Mouse (Mus musculus): ENCODE results near the gene Pyurf. TPM values are rescaled to one million over a fixed set of nuclear protein-coding genes. Genes with fewer than 3 reads are reported as not detected.

Pyurf gene
- 20.1 and 22.0 TPM in 2 replicates for total RNA-seq (2017)

- peak; percentile 97 to 98 for ATAC-seq (replicated peaks in 1 of 2; ENCODE audit: insufficient read depth in 1 of 2, low FRiP score in 2 of 2, low TSS enrichment in 1 of 2, low read depth in 1 of 2, poor library complexity in 2 of 2, severe bottlenecking in 2 of 2)
Measured at GRCm38 (mm10) chr6:57691467-57692261, at the start of gene Pyurf. Gene Pyurf (minus strand): TSS chr6:57692078.

GRCm38 (mm10) chr6:57721347-57721746 lies 29.5 kb upstream of the Pyurf start:
- no peak for ATAC-seq (replicated peaks in 1 of 2; ENCODE audit: insufficient read depth in 1 of 2, low FRiP score in 2 of 2, low TSS enrichment in 1 of 2, low read depth in 1 of 2, poor library complexity in 2 of 2, severe bottlenecking in 2 of 2)

GRCm38 (mm10) chr6:57711726-57712125 lies 19.8 kb upstream of the Pyurf start:
- peak; percentile 84 to 87 for ATAC-seq (replicated peaks in 1 of 2; ENCODE audit: insufficient read depth in 1 of 2, low FRiP score in 2 of 2, low TSS enrichment in 1 of 2, low read depth in 1 of 2, poor library complexity in 2 of 2, severe bottlenecking in 2 of 2)

DNA sequence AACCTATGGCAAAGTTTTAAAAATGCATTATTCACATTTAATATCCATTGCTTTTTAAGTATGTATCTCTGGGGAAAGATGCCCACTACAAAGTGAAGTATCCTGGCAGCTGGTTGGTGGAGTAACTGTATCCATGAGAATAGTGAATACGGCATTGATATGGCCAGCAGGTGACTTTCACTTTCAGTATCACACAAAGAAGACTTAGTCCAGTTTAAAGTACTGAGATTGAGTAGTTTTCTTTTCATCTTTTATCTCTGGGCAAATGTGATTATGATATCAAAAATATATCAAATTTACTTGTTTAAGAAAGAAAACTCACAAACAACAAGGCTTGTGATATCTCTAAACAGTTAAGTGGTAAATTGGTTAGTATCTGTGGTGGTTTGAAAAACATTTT lies 14.8 kb upstream of the Pyurf start:
- ATAC-seq (replicated peaks in 1 of 2; ENCODE audit: insufficient read depth in 1 of 2, low FRiP score in 2 of 2, low TSS enrichment in 1 of 2, low read depth in 1 of 2, poor library complexity in 2 of 2, severe bottlenecking in 2 of 2) = peak in 1 of 2 experiments; percentile 37; a peak in 1 of 4 replicates

- no peak for ATAC-seq (replicated peaks in 1 of 2; ENCODE audit: insufficient read depth in 1 of 2, low FRiP score in 2 of 2, low TSS enrichment in 1 of 2, low read depth in 1 of 2, poor library complexity in 2 of 2, severe bottlenecking in 2 of 2)
Measured at GRCm38 (mm10) chr6:57703703-57704102, 11.8 kb upstream of the Pyurf start.

- ATAC-seq (replicated peaks in 1 of 2; ENCODE audit: insufficient read depth in 1 of 2, low FRiP score in 2 of 2, low TSS enrichment in 1 of 2, low read depth in 1 of 2, poor library complexity in 2 of 2, severe bottlenecking in 2 of 2) = peak; percentile 97 to 98
Measured at GRCm38 (mm10) chr6:57702743-57703499, 11.0 kb upstream of the Pyurf start.

DNA sequence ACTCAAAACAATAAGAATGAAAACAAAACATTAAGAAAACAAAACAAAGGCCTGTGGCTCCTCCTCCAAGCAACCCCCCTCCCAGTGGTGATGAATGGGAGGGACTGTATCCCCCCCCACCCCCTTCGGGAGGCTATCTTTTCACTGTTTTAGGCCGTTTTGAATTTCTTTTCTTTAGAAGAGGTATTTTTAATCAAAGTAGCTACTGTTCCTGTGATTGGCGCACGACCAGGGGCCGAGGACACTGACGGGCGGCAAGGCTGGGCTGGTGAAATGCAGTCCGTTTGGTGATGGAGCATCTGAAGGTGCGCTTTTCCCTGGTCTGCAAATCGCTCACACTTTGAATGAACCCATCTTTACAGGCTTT lies 10.5 kb upstream of the Pyurf start, which contains the start of gene Lancl2:
TSS of gene Lancl2 (plus strand) at position 165 of the 367 bp plus-strand sequence.
- peak; percentile 2 to 9; a peak in 2 of 4 replicates for ATAC-seq (replicated peaks in 1 of 2; ENCODE audit: insufficient read depth in 1 of 2, low FRiP score in 2 of 2, low TSS enrichment in 1 of 2, low read depth in 1 of 2, poor library complexity in 2 of 2, severe bottlenecking in 2 of 2)

DNA sequence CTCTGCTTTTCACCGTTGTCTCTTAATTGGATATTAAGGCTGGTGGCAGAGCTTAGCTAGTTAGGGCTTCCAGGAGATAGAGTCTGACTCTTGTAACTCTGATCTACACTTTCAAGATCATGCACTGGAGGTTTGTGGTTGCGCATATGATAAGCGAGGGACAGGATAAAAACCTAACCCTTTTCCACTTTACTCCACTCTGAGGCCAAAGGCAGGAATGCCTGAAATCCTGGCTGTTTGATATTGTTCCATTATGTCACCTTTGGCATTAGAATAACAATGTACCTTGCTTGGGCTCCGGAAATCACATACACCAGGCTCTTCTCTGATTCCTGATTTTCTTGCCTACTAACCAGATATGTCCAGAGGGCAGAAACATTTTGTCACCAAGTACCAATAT lies 9.8 kb upstream of the Pyurf start:
- ATAC-seq (replicated peaks in 1 of 2; ENCODE audit: insufficient read depth in 1 of 2, low FRiP score in 2 of 2, low TSS enrichment in 1 of 2, low read depth in 1 of 2, poor library complexity in 2 of 2, severe bottlenecking in 2 of 2) = no peak

DNA sequence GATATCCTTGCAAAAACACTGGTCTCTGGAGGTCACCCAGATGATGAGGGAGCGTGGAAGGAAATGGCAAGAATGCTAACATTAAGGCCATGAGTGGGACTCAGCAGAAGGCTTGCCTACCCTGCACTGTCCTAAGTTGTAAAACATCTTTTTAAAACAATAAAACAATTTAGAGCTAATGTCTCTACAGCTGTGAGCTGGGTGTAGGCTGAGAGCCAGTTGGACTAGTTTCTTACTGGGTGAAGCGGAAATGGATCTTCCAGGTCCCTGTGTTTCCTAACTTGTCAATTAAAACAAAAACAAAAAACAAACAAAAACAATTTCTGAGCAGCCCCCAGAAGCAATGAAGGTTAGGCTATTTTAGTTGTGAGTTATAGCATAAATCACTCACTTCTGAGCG lies 1.2 kb upstream of the Pyurf start:
- ATAC-seq (replicated peaks in 1 of 2; ENCODE audit: insufficient read depth in 1 of 2, low FRiP score in 2 of 2, low TSS enrichment in 1 of 2, low read depth in 1 of 2, poor library complexity in 2 of 2, severe bottlenecking in 2 of 2) = no peak

DNA sequence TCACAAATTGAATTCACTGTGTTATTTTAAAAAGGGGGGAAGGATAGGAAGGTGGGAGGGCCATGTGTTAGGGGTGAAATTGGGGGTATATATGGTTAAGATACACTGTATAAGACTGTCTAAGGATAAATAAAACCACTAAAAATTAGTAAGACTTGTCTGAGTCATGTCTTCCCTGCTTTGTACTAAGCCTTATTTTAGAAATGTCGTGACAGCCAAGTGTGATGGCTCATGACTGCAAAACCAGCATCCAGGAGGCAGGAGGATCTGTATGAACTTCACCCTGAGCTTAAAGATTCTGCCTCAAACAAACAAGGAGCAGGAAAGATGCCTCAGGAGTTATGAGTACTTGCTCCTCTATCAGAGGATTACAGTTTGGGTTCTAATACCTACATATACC lies 7.7 kb downstream of the Pyurf start:
- no peak for ATAC-seq (replicated peaks in 1 of 2; ENCODE audit: insufficient read depth in 1 of 2, low FRiP score in 2 of 2, low TSS enrichment in 1 of 2, low read depth in 1 of 2, poor library complexity in 2 of 2, severe bottlenecking in 2 of 2)

DNA sequence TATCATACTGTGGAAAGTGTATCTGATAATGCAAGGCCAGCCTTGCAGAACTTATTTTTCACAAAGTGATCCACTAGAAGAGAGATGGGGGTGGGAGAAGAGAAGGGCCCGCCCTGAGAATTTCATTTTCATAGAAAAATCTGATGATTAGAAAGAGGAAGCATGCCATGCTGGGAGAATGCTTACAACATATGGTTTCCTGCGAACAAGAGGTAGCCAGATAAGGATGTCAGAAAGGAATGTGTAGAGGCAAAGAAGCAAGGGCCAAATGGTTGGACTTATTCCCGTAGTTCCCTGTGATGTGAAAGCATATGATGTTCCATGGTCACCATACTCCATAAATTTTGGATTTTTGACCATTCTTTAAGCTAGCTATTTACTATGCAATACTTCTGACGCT lies 30.6 kb downstream of the Pyurf start:
- ATAC-seq (replicated peaks in 1 of 2; ENCODE audit: insufficient read depth in 1 of 2, low FRiP score in 2 of 2, low TSS enrichment in 1 of 2, low read depth in 1 of 2, poor library complexity in 2 of 2, severe bottlenecking in 2 of 2) = peak in 1 of 2 experiments; percentile 37; a peak in 1 of 4 replicates

DNA sequence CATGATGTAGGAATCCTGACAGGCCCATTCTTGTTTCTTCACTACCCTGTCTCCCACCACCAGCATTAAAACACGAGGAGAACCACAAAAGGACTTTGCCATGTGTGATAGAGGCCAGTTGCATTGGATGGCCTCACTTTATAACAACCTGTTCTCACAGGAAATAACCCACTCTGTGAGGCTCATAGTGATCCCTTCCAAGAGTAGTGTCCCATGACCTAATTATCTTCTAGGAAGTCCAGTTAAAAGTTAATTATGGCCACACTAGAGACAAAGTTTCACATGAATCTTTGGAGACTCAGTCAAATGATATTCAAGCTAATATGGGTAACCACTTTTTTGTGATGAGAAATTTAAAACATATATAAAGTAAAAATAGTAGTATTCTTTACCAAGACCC lies 44.6 kb downstream of the Pyurf start:
- no peak for ATAC-seq (replicated peaks in 1 of 2; ENCODE audit: insufficient read depth in 1 of 2, low FRiP score in 2 of 2, low TSS enrichment in 1 of 2, low read depth in 1 of 2, poor library complexity in 2 of 2, severe bottlenecking in 2 of 2)

DNA sequence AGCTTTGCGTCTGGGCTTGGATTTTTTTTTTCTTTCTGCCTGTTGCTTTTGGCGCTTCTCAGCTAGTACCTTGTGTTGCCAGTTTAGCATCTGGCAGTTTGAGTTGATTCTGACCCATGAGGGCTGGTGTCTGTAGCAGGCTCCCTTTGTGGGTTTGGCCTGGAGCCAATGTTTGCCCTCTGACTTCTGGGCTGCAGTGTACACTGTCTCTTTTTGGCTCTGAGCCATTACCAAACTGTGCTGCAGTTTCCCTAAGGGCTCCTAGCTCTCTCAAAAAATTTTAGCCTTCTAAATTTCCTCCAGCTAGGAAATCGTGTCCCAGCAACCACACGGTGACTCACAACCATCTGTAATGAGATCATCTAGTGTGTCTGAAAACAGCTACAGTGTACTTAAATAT lies 50.1 kb downstream of the Pyurf start:
- ATAC-seq (replicated peaks in 1 of 2; ENCODE audit: insufficient read depth in 1 of 2, low FRiP score in 2 of 2, low TSS enrichment in 1 of 2, low read depth in 1 of 2, poor library complexity in 2 of 2, severe bottlenecking in 2 of 2) = peak; percentile 93 to 99

DNA sequence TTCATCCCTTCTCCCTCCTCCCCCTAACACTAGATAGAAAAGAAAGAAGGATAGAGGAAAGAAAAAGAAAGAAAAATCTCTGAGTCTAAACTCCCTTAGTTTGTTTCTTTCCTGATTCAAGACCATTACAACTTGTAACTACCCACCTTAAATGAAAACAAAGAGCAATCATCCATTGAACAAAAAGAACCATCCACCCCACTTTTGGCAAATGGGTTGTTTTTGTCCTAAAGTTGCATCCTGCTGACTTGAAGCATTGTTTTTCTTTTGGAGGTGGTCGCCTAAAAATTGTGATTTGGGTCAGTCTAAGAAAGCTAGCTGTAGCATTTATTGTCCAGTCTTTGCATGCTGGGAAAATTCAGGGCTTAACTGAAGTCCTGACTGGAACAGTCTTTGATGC lies 52.3 kb downstream of the Pyurf start:
- ATAC-seq (replicated peaks in 1 of 2; ENCODE audit: insufficient read depth in 1 of 2, low FRiP score in 2 of 2, low TSS enrichment in 1 of 2, low read depth in 1 of 2, poor library complexity in 2 of 2, severe bottlenecking in 2 of 2) = no peak

Other genes starting within 250 kb of the Pyurf start
- gene Ppm1k, start 156.6 kb downstream of the Pyurf start, total RNA-seq (2017) = 16.2 and 19.8 TPM in 2 replicates
- 29.0 and 35.5 TPM in 2 replicates for gene Herc6, start 111.1 kb downstream of the Pyurf start, total RNA-seq (2017)
- gene Lancl2, start 10.5 kb upstream of the Pyurf start, total RNA-seq (2017) = 37.1 and 64.0 TPM in 2 replicates
- 26.6 and 39.3 TPM in 2 replicates for gene Vopp1, start 133.1 kb upstream of the Pyurf start, total RNA-seq (2017)
- not detected in 2 replicates for gene Vmn1r21, start 158.3 kb upstream of the Pyurf start, total RNA-seq (2017)
- gene Vmn1r22, start 215.9 kb upstream of the Pyurf start, total RNA-seq (2017) = not detected in 2 replicates
- not detected in 2 replicates for gene Vmn1r23, start 234.8 kb upstream of the Pyurf start, total RNA-seq (2017)